ENCODE assay signal across 13 mouse cellular contexts in the genomic region with DNA sequence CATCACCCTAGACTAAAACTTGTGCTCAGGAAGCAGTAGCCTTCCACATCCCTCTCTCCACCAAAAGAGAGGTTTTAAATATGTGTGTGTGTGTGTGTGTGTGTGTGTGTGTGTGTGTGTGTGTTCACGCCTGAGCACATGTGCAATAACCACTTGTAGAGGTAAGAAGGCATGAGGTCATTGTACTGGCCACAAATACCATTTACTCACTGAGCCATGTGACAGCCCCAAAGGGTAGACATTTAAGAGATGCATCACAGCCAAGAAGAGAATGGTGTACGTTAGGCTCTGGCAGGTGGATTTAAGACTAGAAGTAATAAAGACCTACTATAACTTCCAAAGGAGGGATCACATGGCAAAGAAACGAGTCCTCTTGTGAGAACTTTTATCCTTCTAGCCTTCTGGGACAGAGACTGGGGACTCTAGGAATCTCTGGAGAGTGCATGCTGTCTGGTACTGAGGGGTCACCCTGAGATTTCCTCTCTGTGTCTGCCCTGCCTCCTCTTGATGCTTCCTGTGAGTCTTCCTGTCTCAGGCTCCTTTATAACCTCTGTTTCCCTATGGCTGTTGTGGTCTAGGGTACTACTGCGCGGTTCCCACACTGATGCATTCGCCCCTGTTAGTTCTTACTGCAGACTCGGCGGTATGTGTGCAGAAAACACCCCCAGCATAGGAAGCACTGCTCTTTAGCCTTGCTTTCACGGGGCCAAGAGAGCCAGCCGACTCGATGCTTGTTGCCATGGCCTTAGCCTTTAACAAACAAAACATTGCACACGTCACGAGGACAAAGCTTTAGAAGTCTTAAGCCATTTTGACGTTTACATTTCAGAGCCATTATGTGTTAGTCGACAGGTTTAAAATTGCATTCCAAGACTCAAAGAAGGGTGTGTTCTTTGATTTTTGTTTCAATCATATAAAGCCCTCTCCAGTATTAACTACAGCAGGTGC. TPM values are rescaled to one million over a fixed set of nuclear protein-coding genes. Genes with fewer than 3 reads are reported as not detected.
DNase-seq lines count a peak whose midpoint lies in the region; ATAC-seq and TF ChIP-seq lines count a peak whose summit lies in the region.
"Had no signal": no experiment of that assay in that cellular context is flagged by ENCODE, and none has a peak within 500 bp of the region (broad histone marks: within the 10 kb centered on the region; RNA-seq: fewer than 3 reads in every experiment).

No protein-coding gene starts in this region.

- peaks cover 23% of the 10 kb centered on the region for H3K4me1 ChIP-seq in heart, embryonic 12.5 days (replicated peaks)
- H3K4me1 ChIP-seq in lung, postnatal 0 days (ENCODE audit: insufficient read depth, low read depth, low read length) = peaks cover 4% of the 10 kb centered on the region; the same call in 1 of the 2 replicates
- H3K4me1 ChIP-seq in liver, embryonic 13.5 days (replicated peaks) = peaks cover 56% of the 10 kb centered on the region
- 0 out of 2 replicates have a peak, but pooled peaks cover 3% of the 10 kb centered on the region for H3K4me1 ChIP-seq in midbrain, embryonic 13.5 days (replicated peaks)

- no peak for TF ChIP-seq EP300 in lung, postnatal 0 days (IDR thresholded peaks at IDR 0.05)

- 71% methylated on average over 15 of the region's 15 CpGs for WGBS in heart, embryonic 12.5 days
- WGBS in lung, postnatal 0 days = 50% methylated on average over 15 of the region's 15 CpGs
- WGBS in liver, embryonic 13.5 days (ENCODE audit: insufficient replicate concordance) = 56% methylated on average over 15 of the region's 15 CpGs
- WGBS in midbrain, embryonic 13.5 days = 68% methylated on average over 15 of the region's 15 CpGs

- H3K4me2 ChIP-seq in heart, embryonic 12.5 days = no peak overlapping the region
- no peak overlapping the region for H3K4me2 ChIP-seq in lung, postnatal 0 days (replicated peaks; ENCODE audit: low read depth, low read length)
- H3K4me2 ChIP-seq in liver, embryonic 13.5 days = no peak overlapping the region
- H3K4me2 ChIP-seq in midbrain, embryonic 13.5 days (replicated peaks) = no peak overlapping the region

- H3K36me3 ChIP-seq in heart, embryonic 12.5 days = 0 out of 2 replicates have a peak, but pooled peaks cover 3% of the 10 kb centered on the region
- no peaks in the 10 kb centered on the region for H3K36me3 ChIP-seq in lung, postnatal 0 days (ENCODE audit: insufficient read depth, low read length)
- peaks cover 4% of the 10 kb centered on the region; the same call in 1 of the 2 replicates for H3K36me3 ChIP-seq in liver, embryonic 13.5 days
- no peaks in the 10 kb centered on the region for H3K36me3 ChIP-seq in midbrain, embryonic 13.5 days

- no peak for TF ChIP-seq CTCF in lung, postnatal 0 days (IDR thresholded peaks at IDR 0.05)

- no peak overlapping the region for H3K27ac ChIP-seq in heart, embryonic 12.5 days (ENCODE audit: poor library complexity, severe bottlenecking)
- no peak overlapping the region for H3K27ac ChIP-seq in lung, postnatal 0 days (ENCODE audit: low read length)
- 0 out of 2 replicates have a peak overlapping the region, but pooled peaks have one; percentile 0 for H3K27ac ChIP-seq in liver, embryonic 13.5 days
- H3K27ac ChIP-seq in midbrain, embryonic 13.5 days = no peak overlapping the region

- DNase-seq in heart, adult 9 months (ENCODE audit: low spot score in 2 of 2) = no peak
- DNase-seq in lung, postnatal 0 days (ENCODE audit: low spot score) = peak; percentile 58
- DNase-seq in lung, postnatal 25 days (ENCODE audit: low spot score) = no peak
- no peak for DNase-seq in liver, embryonic 13.5 days
- no peak for DNase-seq in embryo, embryonic 9.5 days (ENCODE audit: extremely low spot score)
- DNase-seq: adrenal gland, postnatal 25 days; gastrocnemius, postnatal 25 days; kidney, postnatal 14 days; thymus, postnatal 14 days had no signal

- peak; percentile 45; the same call in 1 of the 2 replicates for ATAC-seq in heart, embryonic 12.5 days (ENCODE audit: insufficient number of reproducible peaks, low FRiP score)
- peak; percentile 74 for ATAC-seq in lung, postnatal 0 days
- 0 out of 2 replicates have a peak, but pooled peaks have one; percentile 16 for ATAC-seq in liver, embryonic 13.5 days (ENCODE audit: low read depth)
- no peak for ATAC-seq in midbrain, embryonic 13.5 days
- ATAC-seq: hindbrain, embryonic 16.5 days had no signal

- H3K27me3 ChIP-seq in heart, embryonic 12.5 days (replicated peaks) = no peaks in the 10 kb centered on the region
- no peaks in the 10 kb centered on the region for H3K27me3 ChIP-seq in lung, postnatal 0 days (replicated peaks; ENCODE audit: insufficient read depth, low read length)
- H3K27me3 ChIP-seq in liver, embryonic 13.5 days = no peaks in the 10 kb centered on the region
- H3K27me3 ChIP-seq in midbrain, embryonic 13.5 days = no peaks in the 10 kb centered on the region

- no peak overlapping the region for H3K9ac ChIP-seq in heart, embryonic 12.5 days
- H3K9ac ChIP-seq in lung, postnatal 0 days (replicated peaks; ENCODE audit: low read depth) = no peak overlapping the region
- no peak overlapping the region for H3K9ac ChIP-seq in liver, embryonic 13.5 days
- H3K9ac ChIP-seq in midbrain, embryonic 13.5 days (replicated peaks) = no peak overlapping the region

- no peaks in the 10 kb centered on the region for H3K9me3 ChIP-seq in heart, embryonic 12.5 days (replicated peaks)
- no peaks in the 10 kb centered on the region for H3K9me3 ChIP-seq in lung, postnatal 0 days (ENCODE audit: low read length)
- no peaks in the 10 kb centered on the region for H3K9me3 ChIP-seq in liver, embryonic 13.5 days (replicated peaks)
- H3K9me3 ChIP-seq in midbrain, embryonic 13.5 days = no peaks in the 10 kb centered on the region

- H3K4me3 ChIP-seq in heart, embryonic 12.5 days = no peak overlapping the region
- no peak overlapping the region for H3K4me3 ChIP-seq in lung, postnatal 0 days (ENCODE audit: low read depth, low read length)
- H3K4me3 ChIP-seq in liver, embryonic 13.5 days (replicated peaks) = no peak overlapping the region
- no peak overlapping the region for H3K4me3 ChIP-seq in midbrain, embryonic 13.5 days (replicated peaks)
- H3K4me3 ChIP-seq: erythroblast, embryonic 14.5 days had no signal

RNA-seq across cellular contexts. Expression of a gene that starts 22.0 kb away (rescaled TPM):
- 32.5 and 33.3 TPM in 2 replicates for polyA plus RNA-seq in heart, embryonic 12.5 days (2016; fragmentation: Nextera tagmentation; extraction: Ambion mirVana)
- 19.7 and 27.7 TPM in 2 replicates for polyA plus RNA-seq in lung, postnatal 0 days (2015; fragmentation: Nextera tagmentation; extraction: Ambion mirVana)
- 23.0 and 26.0 TPM in 2 replicates for polyA plus RNA-seq in liver, embryonic 13.5 days (2015; fragmentation: Nextera tagmentation; extraction: Ambion mirVana)
- polyA plus RNA-seq in midbrain, embryonic 13.5 days (2015; fragmentation: Nextera tagmentation; extraction: Ambion mirVana) = 15.9 and 18.0 TPM in 2 replicates
